Mouse (Mus musculus) frontal cortex, postnatal 14 days (tissue): ENCODE data around the gene Fxyd3.

Experiments used
- DNase-seq, 2 experiments: peaks; one replicate each; pipeline ENCODE4 v3.0.0; 2022; ENCODE audit warnings: low spot score in 2 of 2

Fxyd3 gene

GRCm38 (mm10) chr7:31049846-31050281, 26.6 kb downstream of the Fxyd3 start:
- DNase-seq: peak; percentile 48 to 51

GRCm38 (mm10) chr7:31049135-31049845, 27.2 kb downstream of the Fxyd3 start:
- DNase-seq: peak; percentile 42 to 64

GRCm38 (mm10) chr7:31042431-31042910, 34.0 kb downstream of the Fxyd3 start, which contains the start of gene Fxyd5:
Gene Fxyd5 (minus strand): TSS chr7:31042481.
- DNase-seq: no peak

- DNase-seq: no peak
Measured at GRCm38 (mm10) chr7:31041662-31042315, 34.7 kb downstream of the Fxyd3 start.

GRCm38 (mm10) chr7:31041023-31041407, 35.5 kb downstream of the Fxyd3 start:
- no peak for DNase-seq

GRCm38 (mm10) chr7:31040281-31041022, 36.1 kb downstream of the Fxyd3 start:
- DNase-seq: no peak

GRCm38 (mm10) chr7:31039011-31039410, 37.5 kb downstream of the Fxyd3 start:
- no peak for DNase-seq

GRCm38 (mm10) chr7:31037675-31038074, 38.8 kb downstream of the Fxyd3 start:
- DNase-seq: no peak

- DNase-seq: no peak
Measured at GRCm38 (mm10) chr7:31036917-31037316, 39.6 kb downstream of the Fxyd3 start.

- no peak for DNase-seq
Measured at GRCm38 (mm10) chr7:31035291-31035690, 41.2 kb downstream of the Fxyd3 start.

- DNase-seq: no peak
Measured at GRCm38 (mm10) chr7:31034789-31035188, 41.7 kb downstream of the Fxyd3 start.

GRCm38 (mm10) chr7:31033409-31034165, 42.9 kb downstream of the Fxyd3 start:
- no peak for DNase-seq

- DNase-seq: no peak
Measured at GRCm38 (mm10) chr7:31031731-31032130, 44.8 kb downstream of the Fxyd3 start.

- DNase-seq: no peak
Measured at GRCm38 (mm10) chr7:31030717-31031116, 45.8 kb downstream of the Fxyd3 start.

- no peak for DNase-seq
Measured at GRCm38 (mm10) chr7:31028609-31029008, 47.9 kb downstream of the Fxyd3 start.
